Mouse (Mus musculus): ENCODE measurements around the gene Gm20388. TPM values are rescaled to one million over a fixed set of nuclear protein-coding genes. Genes with fewer than 3 reads are reported as not detected.

Gene Gm20388
- polyA plus RNA-seq, 1 experiment from 2014 or later, result not detected

DNA sequence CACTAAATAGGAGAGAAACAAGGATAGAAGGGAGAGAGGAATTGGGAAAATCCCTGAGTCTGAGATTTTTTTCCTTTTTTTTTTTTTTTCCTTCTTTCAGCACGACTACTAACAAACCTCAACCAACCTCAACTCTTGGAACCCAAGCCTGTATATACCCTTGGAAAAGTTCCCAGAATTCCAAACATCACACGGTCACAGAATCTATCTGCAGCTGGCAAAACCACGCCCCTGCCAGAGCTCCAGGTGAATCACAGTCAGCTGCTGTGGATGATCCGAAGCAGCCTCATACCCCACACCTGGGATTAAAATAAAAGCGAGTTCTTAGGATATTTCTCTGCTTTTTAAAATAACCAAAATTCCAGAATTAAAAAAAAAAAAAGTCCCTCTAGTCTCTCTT lies 2431.7 kb downstream of the Gm20388 start:
- H3K27me3 ChIP-seq (ENCODE audit: control insufficient read depth, insufficient read depth, low read length), result peaks cover 37% of the 10 kb centered on the region

GRCm38 (mm10) chr8:122342806-122343209 lies 2432.2 kb downstream of the Gm20388 start:
- H3K27ac ChIP-seq (ENCODE audit: low read depth, low read length), result no peak overlapping the region
- no peak for DNase-seq (ENCODE audit: low spot score, missing footprints)
- peaks cover 14% of the 10 kb centered on the region for H3K4me1 ChIP-seq (ENCODE audit: control insufficient read depth, insufficient read depth, low read length)
- no peak overlapping the region for H3K4me3 ChIP-seq (ENCODE audit: low read depth, low read length)
- no peaks in the 10 kb centered on the region for H3K9me3 ChIP-seq (ENCODE audit: control insufficient read depth, low read length)
- peak overlapping the region; percentile 39 for H3K9ac ChIP-seq (ENCODE audit: low read length)
- peaks cover 33% of the 10 kb centered on the region for H3K27me3 ChIP-seq (ENCODE audit: control insufficient read depth, insufficient read depth, low read length)
- ATAC-seq (ENCODE audit: low FRiP score), result 0 out of 2 replicates have a peak, but pooled peaks have one; percentile 20
- peak overlapping the region; percentile 41 for H3K4me2 ChIP-seq
- WGBS, result 5% methylated on average over 9 of the region's 9 CpGs
- H3K36me3 ChIP-seq (ENCODE audit: control insufficient read depth, insufficient read depth, low read length), result no peaks in the 10 kb centered on the region

More for the DNA sequence above, 2431.7 kb downstream of the Gm20388 start:
- Histone ChIP-seq H3K4me2 (no peak overlapping the region), H3K36me3 (ENCODE audit: control insufficient read depth, insufficient read depth, low read length) (no peaks in the 10 kb centered on the region), H3K4me3 (ENCODE audit: low read depth, low read length) (no peak overlapping the region), H3K4me1 (ENCODE audit: control insufficient read depth, insufficient read depth, low read length) (peaks cover 14% of the 10 kb centered on the region), H3K9ac (ENCODE audit: low read length) (no peak overlapping the region), H3K9me3 (ENCODE audit: control insufficient read depth, low read length) (no peaks in the 10 kb centered on the region), H3K27ac (ENCODE audit: low read depth, low read length) (no peak overlapping the region)
- WGBS, result 52% methylated on average over 5 of the region's 5 CpGs
- ATAC-seq (ENCODE audit: low FRiP score) (no peak), DNase-seq (ENCODE audit: low spot score, missing footprints) (no peak)

- no peak overlapping the region for H3K27ac ChIP-seq (ENCODE audit: low read depth, low read length)
- ATAC-seq (ENCODE audit: low FRiP score), result no peak
- peak; percentile 89 for DNase-seq (ENCODE audit: low spot score, missing footprints)
- WGBS, result 4% methylated on average over 11 of the region's 11 CpGs
- H3K36me3 ChIP-seq (ENCODE audit: control insufficient read depth, insufficient read depth, low read length), result no peaks in the 10 kb centered on the region
- no peaks in the 10 kb centered on the region for H3K9me3 ChIP-seq (ENCODE audit: control insufficient read depth, low read length)
- peaks cover 27% of the 10 kb centered on the region for H3K27me3 ChIP-seq (ENCODE audit: control insufficient read depth, insufficient read depth, low read length)
- peak overlapping the region; percentile 39 for H3K9ac ChIP-seq (ENCODE audit: low read length)
- H3K4me2 ChIP-seq, result peak overlapping the region; percentile 41
- peaks cover 14% of the 10 kb centered on the region for H3K4me1 ChIP-seq (ENCODE audit: control insufficient read depth, insufficient read depth, low read length)
- peak overlapping the region; percentile 15 for H3K4me3 ChIP-seq (ENCODE audit: low read depth, low read length)
Observed at GRCm38 (mm10) chr8:122343341-122343740, 2432.7 kb downstream of the Gm20388 start.

GRCm38 (mm10) chr8:122343758-122344157 lies 2433.1 kb downstream of the Gm20388 start:
- Histone ChIP-seq H3K9me3 (ENCODE audit: control insufficient read depth, low read length) (no peaks in the 10 kb centered on the region), H3K4me1 (ENCODE audit: control insufficient read depth, insufficient read depth, low read length) (peaks cover 14% of the 10 kb centered on the region), H3K4me2 (peak overlapping the region; percentile 41), H3K36me3 (ENCODE audit: control insufficient read depth, insufficient read depth, low read length) (no peaks in the 10 kb centered on the region), H3K4me3 (ENCODE audit: low read depth, low read length) (peak overlapping the region; percentile 15), H3K9ac (ENCODE audit: low read length) (peak overlapping the region; percentile 39), H3K27me3 (ENCODE audit: control insufficient read depth, insufficient read depth, low read length) (peaks cover 24% of the 10 kb centered on the region), H3K27ac (ENCODE audit: low read depth, low read length) (no peak overlapping the region)
- peak; percentile 89 for DNase-seq (ENCODE audit: low spot score, missing footprints)
- 0 out of 2 replicates have a peak, but pooled peaks have one; percentile 28 for ATAC-seq (ENCODE audit: low FRiP score)
- WGBS, result 0% methylated on average over 14 of the region's 14 CpGs

DNA sequence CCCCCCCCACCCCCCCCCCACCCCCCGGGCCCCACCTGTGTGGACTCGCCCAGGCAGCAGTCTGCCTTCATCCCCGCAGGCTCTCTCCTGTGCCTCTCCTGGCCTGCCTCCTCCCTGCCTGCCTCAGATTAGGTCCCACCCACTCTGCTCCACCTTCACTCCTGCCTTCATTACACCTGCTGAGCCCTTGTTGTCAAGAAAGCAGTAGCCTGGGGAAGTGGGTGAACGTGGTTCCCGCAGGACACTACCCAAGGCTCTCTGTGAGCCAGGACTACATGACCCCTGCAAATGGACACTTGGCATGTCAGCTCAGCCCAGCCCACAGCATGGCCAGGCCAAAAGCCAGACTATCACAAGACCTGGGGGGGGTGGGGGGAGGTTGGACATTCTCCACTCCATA lies 2433.6 kb downstream of the Gm20388 start:
- H3K9ac ChIP-seq (ENCODE audit: low read length), result no peak overlapping the region
- no peak for DNase-seq (ENCODE audit: low spot score, missing footprints)
- no peak overlapping the region for H3K4me2 ChIP-seq
- 6% methylated on average over 2 of the region's 5 CpGs for WGBS
- H3K4me1 ChIP-seq (ENCODE audit: control insufficient read depth, insufficient read depth, low read length), result peaks cover 14% of the 10 kb centered on the region
- no peaks in the 10 kb centered on the region for H3K9me3 ChIP-seq (ENCODE audit: control insufficient read depth, low read length)
- no peak overlapping the region for H3K27ac ChIP-seq (ENCODE audit: low read depth, low read length)
- no peak overlapping the region for H3K4me3 ChIP-seq (ENCODE audit: low read depth, low read length)
- ATAC-seq (ENCODE audit: low FRiP score), result peak; percentile 19; the same call in 1 of the 2 replicates
- no peaks in the 10 kb centered on the region for H3K36me3 ChIP-seq (ENCODE audit: control insufficient read depth, insufficient read depth, low read length)
- peaks cover 23% of the 10 kb centered on the region for H3K27me3 ChIP-seq (ENCODE audit: control insufficient read depth, insufficient read depth, low read length)

- Histone ChIP-seq H3K27me3 (ENCODE audit: control insufficient read depth, insufficient read depth, low read length) (peaks cover 23% of the 10 kb centered on the region), H3K36me3 (ENCODE audit: control insufficient read depth, insufficient read depth, low read length) (no peaks in the 10 kb centered on the region), H3K9me3 (ENCODE audit: control insufficient read depth, low read length) (no peaks in the 10 kb centered on the region), H3K4me2 (no peak overlapping the region), H3K9ac (ENCODE audit: low read length) (no peak overlapping the region), H3K27ac (ENCODE audit: low read depth, low read length) (no peak overlapping the region), H3K4me1 (ENCODE audit: control insufficient read depth, insufficient read depth, low read length) (peaks cover 23% of the 10 kb centered on the region), H3K4me3 (ENCODE audit: low read depth, low read length) (no peak overlapping the region)
- 59% methylated on average over 12 of the region's 12 CpGs for WGBS
- ATAC-seq (ENCODE audit: low FRiP score), result no peak
- DNase-seq (ENCODE audit: low spot score, missing footprints), result no peak
Observed at GRCm38 (mm10) chr8:122345181-122346095, 2434.8 kb downstream of the Gm20388 start.

GRCm38 (mm10) chr8:122347811-122348552 lies 2437.3 kb downstream of the Gm20388 start:
- Histone ChIP-seq H3K4me1 (ENCODE audit: control insufficient read depth, insufficient read depth, low read length) (peaks cover 26% of the 10 kb centered on the region), H3K27ac (ENCODE audit: low read depth, low read length) (no peak overlapping the region), H3K9me3 (ENCODE audit: control insufficient read depth, low read length) (no peaks in the 10 kb centered on the region), H3K9ac (ENCODE audit: low read length) (no peak overlapping the region), H3K4me2 (no peak overlapping the region), H3K36me3 (ENCODE audit: control insufficient read depth, insufficient read depth, low read length) (no peaks in the 10 kb centered on the region), H3K27me3 (ENCODE audit: control insufficient read depth, insufficient read depth, low read length) (peaks cover 13% of the 10 kb centered on the region), H3K4me3 (ENCODE audit: low read depth, low read length) (no peak overlapping the region)
- no peak for DNase-seq (ENCODE audit: low spot score, missing footprints)
- no peak for ATAC-seq (ENCODE audit: low FRiP score)
- WGBS, result 77% methylated on average over 5 of the region's 5 CpGs

GRCm38 (mm10) chr8:122349357-122350297 lies 2439.0 kb downstream of the Gm20388 start:
- H3K9ac ChIP-seq (ENCODE audit: low read length), result no peak overlapping the region
- H3K4me3 ChIP-seq (ENCODE audit: low read depth, low read length), result no peak overlapping the region
- no peaks in the 10 kb centered on the region for H3K36me3 ChIP-seq (ENCODE audit: control insufficient read depth, insufficient read depth, low read length)
- peaks cover 14% of the 10 kb centered on the region for H3K4me1 ChIP-seq (ENCODE audit: control insufficient read depth, insufficient read depth, low read length)
- ATAC-seq (ENCODE audit: low FRiP score), result no peak
- peaks cover 4% of the 10 kb centered on the region for H3K27me3 ChIP-seq (ENCODE audit: control insufficient read depth, insufficient read depth, low read length)
- no peak overlapping the region for H3K4me2 ChIP-seq
- H3K27ac ChIP-seq (ENCODE audit: low read depth, low read length), result 0 out of 2 replicates have a peak overlapping the region, but pooled peaks have one; percentile 15
- H3K9me3 ChIP-seq (ENCODE audit: control insufficient read depth, low read length), result no peaks in the 10 kb centered on the region
- 49% methylated on average over 15 of the region's 15 CpGs for WGBS
- DNase-seq (ENCODE audit: low spot score, missing footprints), result peak; percentile 84

All from midbrain, embryonic 11.5 days (tissue).